Mouse (Mus musculus) left cerebral cortex, adult 18-20 months (tissue): Measurements from ENCODE around the gene Sept8. TPM values are rescaled to one million over a fixed set of nuclear protein-coding genes. Genes with fewer than 3 reads are reported as not detected.
A peak's percentile ranks its signal among the peaks of the same experiment; 100 is the strongest.
"Not testable (repeated sequence)": the region's sequence is repeated elsewhere in the genome, so short reads cannot be mapped to it uniquely, and the experiment has no call there.

Experiments
- DNase-seq, 2 experiments: peaks; one replicate each; pipeline ENCODE4 v3.0.0; 2021 to 2022; ENCODE audit warnings: low spot score in 2 of 2, mixed read lengths in 1 of 2
- total RNA-seq, 2 experiments: library from RNA; stranded (reverse); gene quantifications; 2 replicates each; pipeline ENCODE4 v1.2.3; 2021

The Sept8 gene
- total RNA-seq, 2 experiments from 2014 or later: 288 to 309 TPM

DNA sequence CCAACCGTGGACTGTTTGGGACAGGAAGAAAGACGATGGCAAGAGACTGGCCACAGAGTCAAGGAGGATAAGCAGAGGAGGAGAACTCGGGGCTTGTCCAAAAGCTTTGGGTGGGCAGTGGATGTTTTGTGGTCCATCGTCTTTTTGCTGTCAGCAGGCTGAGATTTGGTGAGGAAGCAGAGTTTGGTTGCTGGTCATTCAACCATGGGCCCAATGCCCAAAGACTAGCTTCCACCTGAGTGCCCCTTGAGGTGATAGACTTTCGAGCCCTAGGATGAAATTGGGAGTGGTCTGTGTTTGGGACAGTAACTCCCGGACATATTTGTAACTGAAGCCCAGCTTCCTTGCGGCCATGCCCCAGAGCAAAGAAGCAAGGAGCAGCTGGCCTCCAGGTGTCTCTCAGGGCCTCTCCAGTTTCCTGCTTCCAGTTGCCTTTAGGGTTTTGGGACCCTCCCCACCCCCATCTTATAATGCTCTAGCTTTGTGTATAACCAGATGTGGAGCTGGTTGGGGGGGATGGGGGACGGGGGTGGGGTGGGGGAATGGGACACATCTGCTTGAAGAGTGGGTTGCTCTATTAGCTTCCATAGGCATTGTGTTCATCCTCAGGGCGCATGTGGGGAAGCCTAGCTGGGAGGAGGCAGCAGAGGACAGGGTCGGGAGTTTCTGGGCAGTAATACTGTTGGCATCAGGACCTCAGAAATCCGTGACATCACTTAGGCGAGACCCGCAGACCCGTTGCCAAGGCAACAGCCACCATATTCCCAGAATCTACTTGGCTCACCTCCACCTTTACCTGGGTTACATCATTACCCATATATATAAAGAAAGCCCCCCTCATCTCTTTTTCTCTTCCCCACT, 4.7 kb downstream of the Sept8 start:
- DNase-seq: no peak

DNA sequence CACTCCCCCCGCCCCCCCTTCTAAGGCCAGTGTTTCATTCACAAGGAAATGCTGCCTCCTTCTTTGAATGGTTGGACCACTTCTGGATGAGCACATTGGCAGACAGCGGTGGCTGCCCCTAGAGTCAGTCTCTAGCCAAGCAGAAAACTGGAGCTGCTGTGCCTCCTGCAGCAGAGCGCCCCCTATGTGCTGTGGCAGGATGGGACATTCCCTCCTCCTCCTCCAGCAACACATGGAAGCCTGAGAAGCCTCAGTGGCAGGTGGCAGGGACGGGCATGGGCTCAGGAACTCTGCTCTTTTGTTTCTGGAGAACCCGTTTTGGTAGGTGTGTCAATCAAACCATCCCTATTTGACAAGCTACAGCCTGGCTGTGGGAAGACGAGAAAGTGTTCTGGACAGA, 5.8 kb downstream of the Sept8 start:
- DNase-seq: no peak

DNA sequence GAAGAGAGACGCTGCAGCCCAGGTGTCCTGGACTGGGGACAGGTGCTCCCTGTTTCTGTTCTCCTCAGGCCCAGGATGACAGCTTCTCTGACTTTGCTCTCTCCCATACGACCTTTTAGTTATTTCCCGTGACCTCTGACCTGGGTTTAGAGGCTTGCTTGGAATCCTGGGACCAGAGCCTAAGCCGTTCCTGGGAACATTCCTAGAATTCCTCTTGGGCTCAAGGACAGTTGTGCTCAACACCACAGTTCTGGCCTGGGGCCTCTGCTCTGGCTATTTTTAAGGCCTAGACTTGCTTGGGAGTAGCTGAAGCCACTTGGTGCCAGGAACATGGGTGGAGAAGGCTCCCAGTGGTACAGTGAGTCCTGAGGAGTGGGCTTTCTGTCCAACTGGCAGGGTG, 6.4 kb downstream of the Sept8 start:
- no peak for DNase-seq

DNA sequence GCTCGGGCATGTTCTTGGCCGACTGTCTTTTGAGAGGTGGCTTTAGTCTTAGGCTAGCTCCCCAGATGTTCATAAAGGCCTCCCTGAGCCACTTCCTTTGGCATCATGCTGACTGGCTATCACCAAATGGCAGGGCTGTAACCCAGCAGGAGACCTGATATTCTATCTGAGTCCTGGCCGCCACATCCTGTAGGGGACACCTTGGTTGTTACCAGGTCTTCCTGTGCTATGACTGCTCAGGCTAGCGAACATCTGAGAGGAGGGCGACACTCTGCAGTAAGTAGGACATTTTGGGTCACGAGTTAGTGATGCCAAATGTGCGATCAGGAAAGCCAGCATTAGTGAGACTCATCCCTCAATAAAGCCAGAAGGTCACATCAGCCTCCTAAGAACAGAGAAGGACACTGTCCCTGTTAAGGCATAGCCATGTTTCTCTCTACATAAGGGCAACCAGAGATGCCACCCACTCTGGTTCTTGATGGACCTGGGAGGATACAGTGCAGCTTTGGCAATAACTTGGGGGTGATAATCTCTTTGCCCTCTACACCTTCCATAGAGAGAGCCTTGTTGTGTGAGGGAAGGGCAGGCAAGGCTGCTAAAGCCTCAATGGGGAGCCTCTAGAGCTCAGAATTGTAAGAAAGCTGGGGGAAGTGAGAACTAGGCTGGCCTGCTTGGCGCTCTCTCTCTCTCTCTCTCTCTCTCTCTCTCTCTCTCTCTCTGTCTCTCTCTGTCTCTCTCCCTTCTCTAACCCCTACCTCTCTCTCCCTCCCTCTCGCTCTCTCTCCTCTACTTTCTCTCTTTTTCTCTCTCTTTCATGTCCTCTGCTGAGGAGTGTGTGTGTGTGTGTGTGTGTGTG, 9.6 kb downstream of the Sept8 start:
- DNase-seq: no peak

DNA sequence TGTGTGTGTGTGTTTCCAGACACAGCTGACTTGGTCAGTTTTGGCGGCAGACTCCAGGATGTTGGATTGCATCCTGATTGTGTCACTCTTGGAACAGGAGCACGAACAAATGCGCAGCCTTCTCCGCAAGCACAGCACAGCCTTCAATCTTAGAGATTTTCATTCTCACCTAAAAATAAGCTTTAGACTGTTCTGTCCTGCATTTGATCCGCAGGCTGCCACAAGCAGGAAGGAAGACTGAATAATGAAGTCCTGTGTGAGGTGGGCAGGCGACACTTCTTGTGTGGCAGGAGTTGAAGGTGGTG, 10.1 kb downstream of the Sept8 start:
- DNase-seq: peak; percentile 59 to 61

DNA sequence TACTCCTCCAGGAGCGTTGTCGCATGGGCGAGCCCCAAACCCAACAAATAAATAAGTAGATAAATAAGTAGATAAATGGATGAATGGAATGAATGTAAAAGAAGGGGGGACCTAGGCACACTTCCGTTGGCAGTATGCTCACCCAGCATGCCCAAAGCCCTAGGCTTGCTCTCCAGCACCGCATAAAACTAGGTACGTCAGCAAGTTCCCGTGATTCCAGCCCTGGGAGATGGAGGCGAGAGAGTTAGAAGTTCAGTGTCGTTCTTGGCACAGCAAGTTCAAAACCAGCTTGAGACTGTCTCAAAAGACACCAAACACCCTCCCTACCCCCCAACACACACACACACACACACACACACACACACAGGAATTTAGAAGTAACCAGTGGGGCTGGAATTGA, 10.9 kb downstream of the Sept8 start:
- no peak for DNase-seq

DNA sequence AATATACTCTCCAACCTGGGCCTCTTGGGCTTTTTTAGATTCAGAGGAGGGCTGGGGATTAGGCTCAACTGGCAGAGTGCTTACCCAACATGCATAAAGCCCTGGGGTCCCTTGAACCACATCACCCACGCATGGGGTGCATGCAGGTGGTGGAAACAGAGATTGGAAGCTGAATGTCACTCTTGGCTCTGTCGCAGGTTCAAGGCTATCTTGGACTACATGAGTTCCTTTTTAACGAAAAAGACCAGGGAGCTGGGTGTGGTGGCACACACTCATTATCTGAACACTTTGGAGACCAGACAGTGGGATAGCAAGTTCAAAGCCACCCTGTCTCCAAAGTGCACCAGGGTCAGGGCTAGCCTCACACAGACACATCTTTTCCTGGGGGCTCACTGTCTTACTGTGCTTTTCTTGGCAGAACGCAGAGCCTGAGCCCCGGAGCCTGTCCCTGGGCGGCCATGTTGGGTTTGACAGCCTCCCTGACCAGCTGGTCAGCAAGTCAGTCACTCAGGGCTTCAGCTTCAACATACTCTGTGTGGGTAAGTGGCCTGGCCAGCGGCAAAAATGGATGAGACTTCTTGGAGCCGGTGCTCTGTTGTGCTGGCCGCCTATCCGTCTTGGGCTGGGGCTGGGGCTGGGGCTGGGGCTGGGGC, 12.6 kb downstream of the Sept8 start:
- DNase-seq: no peak

DNA sequence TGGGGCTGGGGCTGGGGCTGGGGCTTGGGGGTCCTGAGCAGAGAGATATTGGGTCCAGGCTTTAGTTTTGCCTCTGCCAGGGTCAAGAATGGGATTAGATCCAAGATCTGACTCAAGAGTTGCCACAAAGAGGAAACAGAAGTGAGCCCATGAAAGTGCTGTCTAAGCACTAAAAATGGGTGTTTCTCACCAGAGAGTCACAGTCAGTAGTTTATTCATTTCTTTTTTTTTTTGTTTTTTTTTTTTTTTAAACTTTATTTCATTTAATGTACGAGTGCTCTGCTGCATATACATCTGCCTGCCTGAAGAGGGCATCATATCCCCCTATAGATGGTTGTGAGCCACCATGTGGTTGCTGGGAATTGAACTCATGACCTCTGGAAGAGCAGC, 13.2 kb downstream of the Sept8 start:
- no peak for DNase-seq

DNA sequence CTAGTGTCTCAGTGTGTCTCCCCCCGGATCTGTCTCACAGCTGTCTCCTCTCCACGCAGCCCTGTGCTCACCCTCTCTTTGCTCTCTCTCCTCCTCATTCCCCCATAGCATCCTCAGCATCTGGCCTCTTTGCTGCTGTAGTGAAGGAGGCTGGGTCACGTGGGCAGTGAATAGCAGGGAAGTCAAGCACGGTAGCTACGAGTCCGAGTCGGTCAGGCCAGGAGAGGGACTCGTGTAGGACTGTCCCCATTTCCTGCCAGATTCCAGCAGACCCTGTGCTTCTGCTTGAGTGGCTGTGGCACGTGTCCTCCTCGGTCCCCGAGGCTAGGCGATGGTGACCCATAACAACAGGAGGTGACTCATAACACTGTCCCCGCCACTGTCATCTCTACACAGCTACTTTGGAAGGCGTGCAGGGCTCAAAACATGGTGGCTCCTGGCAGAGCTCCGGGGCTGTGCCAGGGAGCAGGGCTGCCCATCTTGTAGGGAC, 20.0 kb downstream of the Sept8 start:
- DNase-seq: peak in 1 of 2 experiments; percentile 38

DNA sequence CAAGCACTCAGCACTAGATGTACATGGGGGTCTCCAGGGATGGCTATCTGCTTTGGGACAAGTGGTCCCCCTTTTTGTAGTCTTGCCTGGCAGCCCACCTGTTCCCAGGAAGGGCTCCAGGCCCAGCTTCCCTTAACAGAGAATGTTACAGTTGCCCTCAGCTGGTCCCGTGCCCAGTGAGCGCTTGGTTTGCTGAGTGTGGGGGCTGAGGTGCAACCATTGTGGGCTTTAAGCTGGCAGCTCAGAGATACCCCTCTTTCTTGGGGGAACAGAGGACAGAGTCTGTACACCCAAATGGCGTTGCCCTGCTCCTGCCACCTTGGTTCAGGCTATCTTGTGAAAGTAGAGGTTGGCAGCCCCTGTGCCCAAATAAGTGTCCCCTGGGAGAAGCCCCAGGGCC, 21.3 kb downstream of the Sept8 start:
- peak in 1 of 2 experiments; percentile 46 for DNase-seq

DNA sequence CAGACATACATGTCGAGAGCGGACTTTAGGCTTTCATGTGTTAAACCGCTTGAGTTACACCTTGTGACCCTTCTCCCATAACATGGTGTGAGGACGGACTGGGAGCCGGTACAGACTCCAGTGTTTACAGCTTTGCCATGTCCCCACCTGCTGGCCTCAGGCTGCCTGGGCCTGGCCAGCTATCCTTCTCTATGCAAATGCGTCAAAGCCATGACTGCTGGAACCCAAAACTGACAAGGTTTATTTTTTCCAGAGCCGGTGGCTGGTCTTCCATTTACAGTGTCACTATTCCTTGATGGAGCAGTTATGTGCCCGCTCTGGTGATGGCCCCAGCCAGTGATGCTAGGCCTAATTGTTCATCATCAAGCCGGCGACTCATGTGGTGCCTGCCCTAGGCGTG, 22.2 kb downstream of the Sept8 start:
- no peak for DNase-seq

DNA sequence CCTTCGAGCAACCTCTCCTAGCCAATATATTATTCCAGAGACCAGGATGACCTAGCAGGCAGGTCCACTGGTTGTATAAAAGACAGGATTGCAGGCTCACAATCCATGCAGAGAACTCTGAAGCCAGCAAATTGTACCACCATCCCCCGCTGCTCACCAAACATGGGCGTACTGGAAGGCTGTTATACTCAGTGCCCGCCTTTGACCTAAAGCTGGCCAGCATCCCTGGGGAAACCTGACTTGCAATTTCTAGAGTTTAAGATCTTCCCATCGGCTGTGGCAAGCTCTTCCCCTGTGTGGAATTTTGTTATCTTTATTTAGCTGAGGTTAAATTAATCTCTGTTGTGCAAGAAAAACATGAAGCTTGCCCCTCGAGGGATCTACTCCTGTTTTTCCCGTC, 24.0 kb downstream of the Sept8 start:
- DNase-seq: no peak

DNA sequence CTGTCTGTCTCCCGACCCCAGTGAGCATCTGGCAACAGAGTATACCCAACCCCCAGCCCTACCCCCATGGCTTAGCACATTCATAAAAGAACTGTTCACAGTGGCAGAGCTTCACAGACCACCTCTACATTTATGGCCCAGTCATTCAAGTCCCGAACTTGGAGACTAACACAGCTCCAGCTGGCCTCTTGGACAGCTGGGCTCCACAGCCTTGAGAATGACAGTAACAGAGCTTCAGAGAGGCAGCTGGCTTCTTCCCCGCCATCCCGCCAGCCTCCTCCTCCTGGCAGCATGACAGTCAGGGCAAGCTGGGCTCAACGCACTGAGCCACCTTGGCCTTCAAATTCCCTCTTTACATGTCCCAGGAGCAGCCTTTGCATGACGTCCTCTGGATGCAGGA, 27.2 kb downstream of the Sept8 start:
- no peak for DNase-seq

DNA sequence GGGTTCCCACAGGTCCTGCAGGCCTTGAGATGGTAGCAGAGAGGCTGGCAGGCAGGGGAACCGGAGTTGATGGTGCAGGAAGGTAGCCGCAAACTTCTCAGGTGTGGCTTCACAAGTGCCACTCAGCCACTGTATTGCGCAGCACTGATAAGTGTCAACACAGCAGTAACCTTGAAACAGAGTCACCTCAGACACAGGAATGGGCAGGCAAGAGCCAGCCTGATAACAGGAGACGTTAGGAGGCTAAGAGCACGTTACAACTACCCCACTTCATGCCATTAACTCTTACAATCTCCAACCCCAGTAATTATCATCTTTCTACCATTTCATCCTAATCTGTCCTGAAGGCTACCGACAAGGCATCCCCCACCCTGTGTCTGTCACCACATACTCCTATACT, 28.5 kb downstream of the Sept8 start:
- no peak for DNase-seq

DNA sequence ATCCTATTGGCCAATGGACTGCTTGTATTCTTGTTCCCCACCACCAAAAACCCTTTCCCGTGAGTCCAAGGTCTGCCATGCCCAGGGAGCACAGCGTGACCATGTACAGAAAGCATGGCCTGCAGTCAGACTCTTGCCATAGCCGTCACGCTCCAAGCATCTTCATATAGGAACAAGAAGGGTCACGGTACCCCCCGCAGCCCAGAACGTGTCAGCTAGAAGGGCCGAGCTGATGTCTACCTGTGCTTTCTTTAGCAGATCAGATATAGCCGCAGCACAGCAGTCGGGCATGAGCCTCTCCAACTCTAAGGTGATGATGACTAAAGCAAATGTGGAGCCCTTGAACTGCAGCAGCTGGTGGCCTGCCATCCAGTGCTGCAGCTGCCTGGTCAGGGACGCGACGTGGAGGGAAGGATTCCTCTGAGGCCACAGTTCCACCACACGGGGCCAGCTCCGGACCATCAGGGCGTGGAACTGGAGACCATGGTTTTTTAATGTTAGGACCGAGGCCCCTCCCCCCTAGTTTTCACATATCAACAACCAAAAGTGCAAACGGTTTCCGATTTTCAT, 29.1 kb downstream of the Sept8 start:
- no peak for DNase-seq

DNA sequence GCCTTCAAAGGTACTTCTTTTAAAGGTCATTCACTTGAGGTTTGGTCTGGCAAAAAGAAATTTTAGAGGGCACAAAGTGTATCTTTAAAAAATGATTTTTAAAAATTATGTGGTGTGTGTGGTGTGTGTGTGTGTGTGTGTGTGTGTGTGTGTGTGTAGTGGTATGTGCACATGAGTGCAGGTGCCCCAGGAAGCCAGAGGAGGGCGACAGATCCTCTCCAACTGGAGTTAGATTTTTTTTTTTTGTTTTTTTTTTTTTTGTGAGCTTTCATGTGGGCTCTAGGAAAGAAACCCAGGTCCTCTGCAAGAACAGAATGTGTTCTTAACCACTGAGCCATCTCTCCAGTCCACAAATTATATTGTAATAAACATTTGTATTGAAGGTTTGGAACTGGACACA, 31.7 kb downstream of the Sept8 start:
- no peak for DNase-seq

DNA sequence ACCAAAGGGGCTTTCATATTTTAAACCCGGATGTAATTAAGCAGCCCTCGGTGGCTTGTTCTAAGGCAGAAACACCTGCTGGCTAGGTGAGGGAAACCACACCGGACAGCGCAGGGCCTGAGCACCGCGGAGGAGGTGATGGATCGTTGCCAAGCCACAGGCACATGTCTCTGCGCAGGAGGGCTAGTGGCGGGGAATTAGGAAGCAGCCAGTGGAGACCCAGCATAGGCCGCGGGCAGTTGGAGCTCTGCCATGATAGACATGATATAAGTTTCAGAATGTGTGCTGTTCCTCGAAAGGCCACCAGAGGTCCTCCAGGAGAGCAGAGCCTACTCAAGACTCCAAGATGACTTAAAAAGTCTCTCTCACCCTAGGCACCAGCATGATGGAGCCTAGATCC, 32.7 kb downstream of the Sept8 start:
- DNase-seq: no peak

DNA sequence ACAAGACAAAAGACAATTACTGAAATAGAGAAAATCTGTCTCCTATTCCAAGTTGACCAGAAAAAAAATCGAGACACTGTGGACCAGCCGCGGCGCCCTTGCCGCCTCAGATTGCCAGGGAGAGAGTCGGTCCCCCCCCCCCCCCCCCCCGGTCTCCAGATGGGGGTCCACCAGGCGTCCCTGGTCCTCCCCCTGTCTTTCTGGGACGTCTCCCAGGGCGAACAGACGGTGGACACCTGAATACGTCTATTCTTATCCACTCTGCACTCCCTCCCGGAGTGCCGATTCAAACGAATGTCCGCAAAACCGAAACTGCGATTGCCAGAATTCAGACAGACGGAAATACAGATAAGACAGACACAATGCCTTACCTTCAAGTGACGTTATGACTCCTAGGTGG, 37.5 kb downstream of the Sept8 start:
- DNase-seq: not testable (repeated sequence)

DNA sequence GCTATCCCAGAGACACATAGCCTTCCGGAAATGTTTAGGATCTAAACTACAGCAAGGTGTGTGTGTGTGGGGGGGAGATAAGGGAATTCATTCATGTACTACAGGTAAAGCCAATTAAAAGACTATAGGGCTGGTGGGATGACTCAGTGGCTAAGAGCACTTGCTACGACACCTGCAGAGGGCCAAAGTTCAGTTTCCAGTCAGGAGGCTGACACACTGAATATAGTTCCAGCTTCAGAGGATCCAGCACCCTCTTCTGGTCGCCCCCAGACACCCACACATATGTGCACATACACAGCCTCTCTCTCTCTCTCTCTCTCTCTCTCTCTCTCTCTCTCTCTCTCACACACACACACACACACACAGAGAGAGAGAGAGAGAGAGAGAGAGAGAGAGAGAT, 38.9 kb downstream of the Sept8 start:
- DNase-seq: not testable (repeated sequence)

DNA sequence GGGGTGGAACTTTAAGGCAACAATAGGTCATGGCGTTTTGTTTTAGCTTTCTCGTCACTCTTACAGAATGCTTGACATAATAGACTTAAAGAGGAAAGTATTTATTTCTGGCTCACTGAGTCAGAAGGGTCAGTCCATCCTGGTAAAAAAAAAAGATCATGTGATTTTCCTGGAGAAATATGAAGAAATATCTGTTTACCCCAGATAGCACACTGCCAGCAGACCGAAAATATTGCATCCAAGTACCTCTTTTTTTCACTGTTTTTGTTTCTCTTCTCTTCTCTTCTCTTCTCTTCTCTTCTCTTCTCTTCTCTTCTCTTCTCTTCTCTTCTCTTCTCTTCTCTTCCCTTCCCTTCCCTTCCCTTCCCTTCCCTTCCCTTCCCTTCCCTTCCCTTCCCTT, 40.9 kb downstream of the Sept8 start:
- DNase-seq: not testable (repeated sequence)

DNA sequence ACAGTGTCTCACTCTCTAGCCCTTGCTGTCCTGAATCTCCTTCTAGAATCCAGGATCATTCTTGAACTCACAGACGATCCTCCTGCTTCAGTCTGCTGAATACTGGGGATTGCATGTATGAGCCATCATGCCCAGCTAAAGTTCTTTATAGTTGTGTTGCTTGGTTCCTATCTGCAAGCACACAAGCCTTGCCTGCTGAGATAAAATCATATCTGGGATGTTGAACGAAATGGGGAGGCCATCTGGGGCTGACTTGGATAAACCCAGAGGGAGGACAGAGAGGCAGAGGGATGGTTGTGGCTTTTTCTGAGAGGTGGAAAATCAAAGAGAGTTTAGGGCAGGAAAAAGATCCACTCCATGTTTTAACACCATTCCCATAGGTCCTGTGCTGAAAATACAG, 42.9 kb downstream of the Sept8 start:
- DNase-seq: no peak

DNA sequence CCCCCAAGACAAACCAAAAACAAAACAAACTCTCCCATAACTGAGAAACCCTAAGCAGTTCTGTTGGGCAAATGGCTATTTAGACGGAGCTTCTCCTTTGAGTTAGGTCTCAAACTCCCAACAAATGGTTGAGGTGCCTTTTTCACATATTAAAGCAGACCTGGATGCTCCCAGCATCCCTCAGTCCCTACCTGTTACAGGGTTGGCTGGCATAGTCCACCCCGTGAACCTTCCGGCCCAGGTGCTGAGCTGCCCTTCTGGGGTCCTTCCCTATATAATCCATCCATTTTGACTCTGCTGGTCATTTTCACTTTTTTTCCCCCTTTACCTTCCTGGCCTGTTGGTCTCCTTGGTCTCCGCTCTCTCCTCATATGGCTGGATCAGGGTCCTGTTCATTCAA, 47.6 kb downstream of the Sept8 start:
- no peak for DNase-seq
